Mouse (Mus musculus) adrenal gland, postnatal 4 days (tissue): ENCODE data around the gene Prr22. TPM values are rescaled to one million over a fixed set of nuclear protein-coding genes. Genes with fewer than 3 reads are reported as not detected.

Experiments used
- DNase-seq, 2 experiments: peaks; one replicate each; pipeline ENCODE4 v3.0.0; 2021 to 2022; ENCODE audit warnings: low spot score in 2 of 2, mixed read lengths in 2 of 2
- total RNA-seq, 2 experiments: library from RNA; stranded (reverse); gene quantifications; 2 replicates each; pipeline ENCODE4 v1.2.3; 2021

Prr22 gene
- total RNA-seq, 2 experiments from 2014 or later: 0.76 to 0.90 TPM

DNA sequence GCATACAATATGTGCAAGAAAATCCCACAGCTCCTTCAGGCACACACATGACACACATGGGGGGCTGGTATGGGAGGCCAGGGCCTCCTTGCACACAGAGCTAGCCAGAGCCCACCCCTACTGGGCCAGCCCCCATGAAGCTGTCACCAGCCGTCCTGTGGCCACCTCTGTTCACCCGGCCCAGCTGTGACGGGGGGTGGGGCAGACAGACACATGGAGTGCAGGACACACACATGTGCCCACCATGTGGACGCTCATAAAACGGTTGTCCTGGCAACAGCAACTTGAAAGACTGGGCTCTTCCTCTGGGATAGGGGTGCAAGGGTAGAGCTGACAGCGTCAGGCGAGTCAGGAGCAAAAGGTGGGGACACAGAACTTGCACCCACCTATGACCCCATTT is 10.8 kb upstream of the Prr22 start:
- no peak for DNase-seq

DNA sequence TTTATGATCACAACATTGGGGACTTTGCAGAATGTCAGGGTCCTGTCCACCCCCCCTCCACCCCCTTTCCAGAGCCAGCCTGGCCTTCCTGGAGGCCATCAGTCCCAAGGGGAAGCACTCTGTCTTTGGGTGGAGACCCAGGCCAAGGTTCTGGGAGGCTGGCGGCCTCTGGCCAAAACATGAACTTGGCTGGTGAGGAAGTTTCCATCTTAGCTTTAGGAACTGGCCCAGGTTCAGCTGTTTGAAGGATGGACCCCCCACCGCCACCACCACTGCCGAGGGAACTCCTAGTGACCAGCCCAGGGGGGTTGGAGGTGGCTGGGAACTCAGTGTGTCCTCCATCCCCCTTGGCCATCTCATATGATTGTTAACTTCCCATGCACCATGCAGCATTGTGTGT is 9.0 kb upstream of the Prr22 start:
- DNase-seq: no peak

DNA sequence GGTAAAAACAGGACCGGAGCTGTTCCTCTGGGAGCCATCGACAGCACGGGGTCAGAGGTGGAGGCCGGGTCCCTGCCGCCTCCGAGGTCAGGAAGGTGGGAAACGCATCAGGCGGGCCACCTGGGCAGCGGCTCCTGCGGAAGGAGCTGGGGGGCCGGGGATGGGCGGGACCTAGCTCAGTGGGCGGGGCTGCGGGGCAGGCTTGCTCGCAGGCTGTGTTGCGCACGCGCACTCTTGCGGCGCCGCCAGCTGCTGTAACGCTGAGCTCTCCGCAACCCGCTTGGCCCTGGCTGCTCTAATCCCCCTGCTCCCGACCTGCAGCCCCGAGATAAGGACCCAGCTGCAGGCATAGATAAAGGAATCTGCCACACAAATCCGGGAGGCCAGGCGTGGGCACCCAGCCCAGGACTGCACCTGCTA is 8.0 kb upstream of the Prr22 start:
- peak; percentile 74 to 77 for DNase-seq

DNA sequence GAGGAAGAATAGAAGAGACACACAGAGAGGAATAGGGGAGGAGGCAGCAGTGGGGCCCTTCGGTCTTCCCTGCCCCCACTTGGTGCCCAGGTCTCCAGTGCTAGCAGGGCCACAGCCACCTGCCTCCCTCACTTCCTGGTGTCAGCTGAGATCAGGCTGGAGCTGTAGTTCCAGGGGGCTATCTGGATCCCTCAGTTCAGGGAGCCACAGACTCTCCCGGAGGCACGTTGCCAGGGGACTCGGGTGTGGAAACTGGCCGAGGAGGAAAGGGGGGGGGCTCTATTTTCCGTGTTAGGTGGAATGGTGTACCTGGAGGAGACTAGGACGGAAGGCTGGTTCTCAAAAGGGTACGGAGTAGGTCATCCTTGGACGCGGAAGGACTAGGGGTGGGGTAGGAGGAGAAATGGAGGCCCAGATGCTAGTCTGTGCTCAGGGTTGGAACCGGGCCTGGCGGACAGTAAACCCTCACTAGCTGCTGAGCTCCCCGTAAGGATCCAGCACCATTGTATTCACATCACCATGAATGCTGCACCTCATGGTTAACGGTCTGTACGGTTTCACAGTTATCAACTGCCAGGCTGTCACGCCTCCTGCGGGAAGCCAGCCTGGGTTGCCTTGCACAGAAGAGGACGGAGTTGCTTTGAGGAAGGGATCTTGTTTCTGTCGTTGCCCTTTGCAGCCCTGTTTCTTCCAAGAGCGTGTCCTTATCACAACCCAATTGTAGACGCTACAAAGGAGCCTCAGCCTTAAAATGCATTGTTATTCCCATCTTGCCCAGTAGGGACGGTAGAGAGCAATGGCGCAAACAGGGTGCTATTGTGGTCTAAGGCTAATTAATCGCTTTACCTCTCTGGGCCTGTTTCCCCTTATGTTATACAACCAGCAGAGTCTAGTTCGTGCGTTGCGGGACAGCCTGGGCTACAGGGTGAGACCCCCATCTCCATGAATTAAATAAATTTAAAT is 7.0 kb upstream of the Prr22 start:
- DNase-seq: no peak

DNA sequence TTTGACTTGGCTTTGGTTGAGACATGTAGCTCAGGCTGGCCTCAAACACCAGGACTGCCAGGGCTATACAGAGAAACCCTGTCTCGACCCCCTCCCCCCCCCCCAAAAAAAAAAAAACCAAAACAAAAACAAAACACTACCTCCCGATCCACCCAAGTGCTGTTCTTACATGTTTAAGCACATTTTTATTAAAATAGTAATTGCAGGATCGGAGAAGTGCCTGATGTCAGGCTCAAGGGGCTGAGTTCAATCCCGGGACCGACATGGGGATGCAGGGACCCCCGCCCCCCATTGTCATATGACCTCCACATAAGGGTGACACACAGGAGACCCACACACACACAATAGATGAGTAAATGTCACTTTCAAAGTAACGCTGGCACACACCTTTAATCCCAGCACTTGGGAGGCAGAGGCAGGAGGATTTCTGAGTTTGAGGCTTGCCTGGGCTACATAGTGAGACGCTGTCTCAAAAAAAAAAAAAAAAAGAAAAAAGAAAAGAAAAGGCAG is 6.3 kb upstream of the Prr22 start:
- no peak for DNase-seq

DNA sequence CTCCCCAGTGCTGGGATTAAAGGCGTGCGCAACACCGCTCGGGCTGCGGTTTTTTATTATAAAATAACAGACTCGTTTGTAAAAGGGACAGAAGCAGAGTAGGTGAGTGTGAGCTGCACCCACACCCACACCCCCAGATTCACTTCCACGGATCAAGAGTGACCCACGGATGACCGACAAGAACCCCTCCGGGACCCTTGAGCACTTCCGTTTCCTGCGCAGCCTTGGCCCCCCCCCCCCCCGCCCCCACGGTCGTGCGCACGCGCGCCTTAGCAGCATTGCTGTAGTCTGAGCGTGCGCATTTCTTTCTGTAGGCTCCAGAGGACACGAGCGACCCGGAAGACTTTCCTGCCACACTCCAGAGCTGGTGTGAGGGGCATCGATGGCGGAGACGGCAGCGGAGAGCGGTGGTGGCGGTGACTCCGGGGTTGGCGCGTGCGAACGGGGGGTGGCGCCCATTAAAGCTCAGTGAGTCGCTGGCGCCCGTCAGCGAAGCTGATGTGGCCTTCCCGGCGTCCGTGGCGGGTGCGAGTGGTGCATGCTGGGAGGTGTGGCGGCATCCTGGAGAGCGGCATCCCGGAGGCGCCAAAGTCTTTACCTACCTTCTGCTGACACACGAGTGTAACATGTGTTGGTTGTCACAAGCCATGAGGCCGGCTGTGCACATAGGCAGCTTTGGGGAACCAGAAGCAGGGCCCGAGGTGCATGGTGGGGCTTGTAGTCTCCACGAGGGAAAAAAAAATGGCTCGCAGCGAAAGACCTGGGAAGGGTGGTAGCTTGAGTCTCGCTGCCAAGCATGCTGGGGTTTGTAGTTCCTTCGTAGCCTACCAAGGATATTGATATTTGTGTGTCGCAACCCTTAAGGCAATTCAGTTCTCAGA is 5.3 kb upstream of the Prr22 start, which contains the start of gene Dus3l:
Dus3l (plus strand) TSS at position 284 of the 881 bp plus-strand sequence.
- peak; percentile 62 to 73 for DNase-seq

DNA sequence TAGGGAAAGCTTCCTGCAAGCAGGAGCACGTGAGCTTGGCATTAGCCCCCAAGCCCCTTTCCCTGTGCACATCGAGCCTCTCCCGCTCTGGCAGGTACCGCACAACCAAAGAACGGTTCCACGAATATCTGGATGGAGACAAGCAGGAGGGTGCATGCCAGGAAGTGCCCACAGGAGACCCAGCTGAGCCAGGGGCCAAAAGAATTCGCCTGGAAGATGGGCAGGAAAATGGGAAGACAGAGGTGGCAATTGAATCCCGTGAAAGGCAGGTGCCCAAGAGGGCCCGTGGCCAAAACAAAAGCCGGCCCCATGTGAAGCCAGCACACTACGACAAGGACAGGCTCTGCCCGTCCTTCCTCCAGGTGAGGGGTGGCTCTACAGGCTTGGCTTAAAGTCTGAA is 4.6 kb upstream of the Prr22 start:
- no peak for DNase-seq

DNA sequence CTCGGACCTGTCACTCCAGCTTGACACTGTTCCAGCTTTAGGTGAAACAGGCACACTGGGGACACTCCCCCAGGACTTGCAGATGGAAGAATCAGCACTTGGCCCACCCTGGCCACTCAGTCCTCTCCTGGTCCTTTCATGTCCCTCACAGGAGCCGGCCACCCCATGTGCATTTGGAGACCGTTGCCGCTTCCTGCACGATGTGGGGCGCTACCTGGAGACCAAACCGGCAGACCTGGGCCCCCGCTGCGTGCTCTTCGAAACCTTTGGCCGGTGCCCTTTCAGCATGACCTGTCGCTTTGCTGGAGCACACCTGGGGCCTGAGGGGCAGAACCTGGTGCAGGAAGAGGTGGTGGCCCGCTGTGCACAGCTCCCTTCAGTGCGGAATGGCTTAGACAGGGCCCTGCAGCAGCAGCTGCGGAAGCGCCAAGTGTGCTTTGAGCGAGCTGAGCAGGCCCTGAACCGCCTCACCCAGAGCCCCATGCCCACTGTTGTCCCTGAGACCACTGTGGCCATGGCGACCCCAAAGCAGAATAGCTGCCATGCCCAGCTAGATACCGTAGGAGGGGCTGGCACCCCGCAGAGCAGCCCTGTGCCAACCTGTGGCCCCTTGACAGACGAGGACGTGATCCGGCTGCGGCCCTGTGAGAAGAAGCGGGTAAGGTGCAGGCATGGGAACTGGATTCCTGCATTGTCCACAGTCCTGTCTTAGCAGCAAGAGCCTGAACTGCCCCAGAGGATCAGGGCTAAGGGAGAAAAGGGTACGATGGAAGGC is 3.2 kb upstream of the Prr22 start:
- DNase-seq: no peak

DNA sequence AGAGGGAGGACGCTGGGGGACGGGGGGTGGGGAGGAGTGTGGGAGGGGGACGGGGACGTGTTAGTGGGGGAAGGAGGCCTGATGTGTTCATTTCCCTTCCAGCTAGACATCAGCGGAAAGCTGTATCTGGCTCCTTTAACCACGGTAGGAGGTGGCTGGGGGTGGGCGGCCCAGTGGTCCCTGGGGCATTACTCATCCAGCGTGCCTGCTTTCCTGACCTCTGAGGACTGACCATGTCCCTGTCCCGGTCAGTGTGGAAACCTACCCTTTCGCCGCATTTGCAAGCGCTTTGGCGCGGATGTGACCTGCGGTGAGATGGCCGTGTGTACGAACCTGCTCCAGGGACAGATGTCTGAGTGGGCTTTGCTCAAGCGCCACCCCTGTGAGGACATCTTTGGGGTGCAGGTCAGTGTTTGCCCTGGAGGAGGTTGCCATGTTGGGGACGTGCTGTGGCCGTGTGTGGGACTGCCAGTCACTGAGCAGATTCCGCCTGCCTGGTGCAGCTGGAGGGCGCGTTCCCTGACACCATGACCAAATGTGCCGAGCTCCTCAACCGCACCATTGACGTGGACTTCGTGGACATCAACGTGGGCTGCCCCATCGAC is 2.4 kb upstream of the Prr22 start:
- no peak for DNase-seq

DNA sequence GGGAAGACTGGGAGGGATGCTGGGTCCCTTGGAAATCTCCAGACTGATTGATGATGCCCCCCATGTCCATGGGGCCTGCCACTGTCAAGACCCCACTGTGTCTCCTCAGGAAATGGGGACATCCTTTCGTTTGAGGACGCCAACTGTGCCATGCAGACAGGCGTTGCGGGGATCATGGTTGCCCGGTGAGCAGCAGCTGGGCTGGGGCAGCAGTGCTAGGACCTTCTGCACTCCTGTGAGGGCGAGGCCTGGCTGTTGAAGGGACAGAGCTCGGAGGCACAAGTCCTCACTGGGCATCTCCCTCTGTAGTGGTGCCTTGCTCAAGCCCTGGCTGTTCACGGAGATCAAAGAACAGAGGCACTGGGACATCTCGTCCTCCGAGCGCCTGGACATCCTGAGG is 1.1 kb upstream of the Prr22 start:
- DNase-seq: no peak

DNA sequence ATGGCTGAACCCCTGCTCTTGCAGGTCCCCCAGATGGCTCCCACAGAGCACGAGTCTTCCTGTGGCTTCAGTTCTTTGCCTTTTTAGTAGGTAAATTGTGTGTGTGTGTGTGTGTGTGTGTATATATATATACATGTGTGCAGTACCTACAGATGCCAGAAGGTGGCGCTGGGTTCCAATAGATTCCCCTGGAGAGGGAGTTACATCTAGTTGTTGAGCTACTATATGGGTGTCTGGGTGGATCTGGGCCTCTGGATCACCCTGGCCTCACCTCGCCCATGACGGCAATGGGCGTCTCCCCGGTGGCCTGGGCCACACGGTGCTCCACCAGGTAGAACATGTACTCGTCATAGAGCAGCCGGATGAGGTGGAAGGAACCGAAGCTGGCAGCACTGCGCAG is 7.5 kb downstream of the Prr22 start:
- DNase-seq: no peak

DNA sequence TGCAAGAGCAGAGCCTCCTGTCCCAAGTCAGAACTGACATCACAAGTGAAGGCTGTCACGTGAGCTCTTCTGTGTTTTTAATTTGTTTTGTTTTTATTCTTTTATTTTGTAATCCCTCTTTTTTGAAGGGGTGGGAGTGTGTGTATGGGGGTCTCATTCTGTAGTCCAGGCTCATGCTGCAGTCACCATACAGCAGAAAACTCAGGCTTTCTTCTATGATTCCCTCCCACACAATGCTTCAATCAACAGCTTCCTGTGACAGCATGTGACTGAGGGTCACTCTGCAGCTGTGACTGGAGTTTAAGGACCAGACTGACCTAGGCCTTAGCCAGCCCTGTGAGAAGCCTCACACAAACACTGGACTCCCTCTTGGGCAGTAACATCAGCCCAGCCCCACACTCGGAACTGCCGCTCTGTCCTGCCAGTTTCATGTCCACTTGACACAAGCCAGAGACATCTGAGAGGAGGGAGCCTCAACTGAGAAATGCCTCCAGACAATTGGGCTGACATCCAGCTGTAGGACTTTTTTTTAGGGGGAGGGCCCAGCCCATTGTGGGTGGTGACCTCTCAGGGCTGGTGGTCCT is 8.8 kb downstream of the Prr22 start:
- DNase-seq: no peak

DNA sequence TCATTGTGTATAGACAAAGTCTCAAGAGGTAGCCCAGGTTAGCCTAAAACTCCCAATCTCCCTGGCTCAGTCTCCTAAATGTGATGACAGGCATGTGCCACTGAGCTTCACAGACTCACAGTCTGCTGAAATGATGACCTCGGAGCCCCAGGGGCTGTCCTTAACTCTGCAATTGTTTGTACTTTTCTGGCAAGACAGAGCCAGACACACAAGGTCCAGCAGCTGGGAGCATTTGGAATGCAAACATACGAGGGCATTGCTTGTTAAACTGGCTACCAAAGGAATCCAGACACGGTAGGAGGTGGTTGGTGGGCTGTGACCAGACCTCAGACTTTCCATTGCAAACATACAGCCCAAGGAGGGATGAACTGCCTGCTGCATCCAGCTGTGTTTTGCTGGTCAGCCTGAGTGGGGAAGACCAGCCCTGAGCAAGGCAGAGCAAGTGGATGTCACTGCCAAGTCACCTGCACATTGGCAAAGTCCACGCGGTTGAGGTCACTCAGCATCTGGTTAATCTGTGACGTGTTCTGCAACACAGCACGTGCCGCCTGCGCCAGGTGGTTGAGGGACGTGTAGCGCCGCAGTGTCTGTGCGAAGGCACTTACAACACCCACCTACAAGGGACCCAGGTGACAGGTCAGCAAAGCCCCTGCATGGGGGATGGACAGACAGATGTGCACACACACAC is 10.4 kb downstream of the Prr22 start:
- DNase-seq: no peak

DNA sequence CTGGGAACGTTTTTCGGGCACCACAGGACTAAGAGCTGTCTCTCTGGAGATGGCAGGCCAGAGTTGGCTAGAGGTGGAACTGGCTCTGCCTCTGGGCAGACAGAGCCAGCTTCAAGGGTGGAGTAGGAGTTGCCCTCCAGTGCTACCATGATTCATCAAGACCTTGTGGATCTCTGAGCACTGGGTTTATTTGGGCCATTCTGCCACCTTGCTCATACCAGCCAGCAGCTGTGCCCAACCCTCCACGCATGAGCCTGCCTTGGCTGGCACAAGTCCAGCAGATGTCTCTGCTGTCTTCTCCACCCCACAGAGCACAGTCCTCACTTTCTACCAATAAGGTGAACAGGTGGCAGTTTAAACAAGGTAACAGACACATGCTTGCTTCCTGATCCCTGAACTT is 18.8 kb downstream of the Prr22 start:
- DNase-seq: no peak

DNA sequence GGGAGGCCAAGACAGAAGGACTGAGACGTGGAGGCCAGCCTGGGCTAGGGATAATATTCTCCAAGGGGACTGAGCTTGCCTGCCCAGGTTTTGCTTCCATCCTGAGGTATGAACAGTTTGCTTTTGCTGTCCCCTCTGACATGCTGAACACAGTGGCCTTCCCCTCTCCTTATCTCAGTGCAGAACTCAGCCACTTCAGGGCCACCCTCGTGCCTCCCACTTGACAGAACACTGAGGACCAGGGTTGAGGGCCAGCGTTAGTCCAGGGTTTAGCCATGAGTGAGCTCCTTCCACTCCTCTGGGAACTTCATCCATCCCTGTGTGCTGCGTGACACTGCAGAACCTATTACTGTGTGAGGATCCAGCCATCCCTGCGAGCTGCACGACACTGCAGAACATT is 19.2 kb downstream of the Prr22 start:
- no peak for DNase-seq

DNA sequence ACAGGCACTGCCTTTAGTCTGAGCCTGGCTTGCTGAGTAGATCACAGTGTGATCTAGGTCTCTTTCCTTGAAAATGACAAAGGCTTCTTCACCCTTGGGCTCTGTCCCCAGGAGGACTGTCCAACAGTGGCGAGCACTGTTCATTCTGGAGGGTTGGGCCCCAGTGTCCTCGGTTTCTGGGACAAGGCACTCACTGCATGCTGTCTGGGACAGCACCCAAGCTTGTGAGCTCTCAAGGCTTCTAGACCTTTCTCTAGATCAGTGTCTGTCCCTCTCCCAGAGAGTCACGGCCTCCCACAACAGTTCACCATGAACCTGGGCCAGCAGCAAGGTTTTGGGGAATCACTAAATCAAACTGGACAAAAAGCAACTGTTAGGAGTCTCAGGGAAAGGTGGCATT is 22.5 kb downstream of the Prr22 start:
- DNase-seq: no peak

DNA sequence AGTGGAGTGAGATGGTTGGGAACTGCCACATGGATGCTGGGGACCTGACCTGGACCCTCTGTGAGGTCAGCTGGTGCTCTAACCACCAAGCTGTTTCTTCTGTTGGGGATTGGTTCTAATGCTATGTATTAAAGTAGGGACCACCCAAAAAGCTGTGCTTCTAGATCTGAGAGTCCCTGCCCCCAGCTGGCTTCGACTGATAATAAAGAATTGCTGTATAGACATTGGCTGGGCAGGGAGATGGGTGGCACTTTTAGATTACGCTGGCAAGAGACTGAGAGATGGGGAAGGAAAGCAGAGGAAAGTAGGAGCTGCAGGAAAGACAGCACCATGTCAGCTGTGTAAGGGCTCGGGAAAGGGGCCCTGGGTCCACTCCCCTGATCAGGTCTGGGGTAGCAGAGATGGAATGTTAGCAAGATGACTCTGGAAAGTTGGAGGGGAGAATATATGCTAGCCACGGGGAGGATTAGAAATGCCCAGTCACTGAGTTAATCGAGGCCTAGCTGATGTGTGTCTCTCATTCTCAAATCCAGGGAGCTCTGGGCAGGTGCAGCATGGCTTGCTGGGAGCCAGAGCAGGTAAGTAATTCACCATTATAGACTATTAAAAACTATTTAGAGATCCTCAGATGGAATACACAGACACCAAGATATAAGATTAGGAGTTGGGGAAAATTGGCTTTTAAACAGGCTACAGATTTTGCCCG is 23.7 kb downstream of the Prr22 start:
- no peak for DNase-seq

DNA sequence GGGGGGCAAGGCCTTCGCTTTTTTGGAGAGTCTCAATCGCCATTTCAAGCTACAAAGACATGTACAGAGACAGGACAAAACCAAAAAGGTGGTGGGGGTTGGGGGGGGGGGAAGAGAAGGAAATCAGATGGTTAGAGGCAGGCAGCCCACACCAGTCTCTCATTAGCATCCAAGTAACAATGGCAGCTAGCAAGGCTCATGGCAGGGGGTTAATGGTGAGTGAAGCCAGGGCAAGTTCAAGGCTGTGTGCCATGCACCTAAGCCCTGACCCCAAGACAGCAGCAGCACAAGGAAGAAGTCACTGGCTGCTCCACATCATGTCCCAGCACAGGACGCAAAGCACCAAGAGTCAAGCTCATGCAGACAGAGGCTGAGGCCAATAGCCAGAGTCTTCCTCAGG is 29.2 kb downstream of the Prr22 start:
- no peak for DNase-seq

DNA sequence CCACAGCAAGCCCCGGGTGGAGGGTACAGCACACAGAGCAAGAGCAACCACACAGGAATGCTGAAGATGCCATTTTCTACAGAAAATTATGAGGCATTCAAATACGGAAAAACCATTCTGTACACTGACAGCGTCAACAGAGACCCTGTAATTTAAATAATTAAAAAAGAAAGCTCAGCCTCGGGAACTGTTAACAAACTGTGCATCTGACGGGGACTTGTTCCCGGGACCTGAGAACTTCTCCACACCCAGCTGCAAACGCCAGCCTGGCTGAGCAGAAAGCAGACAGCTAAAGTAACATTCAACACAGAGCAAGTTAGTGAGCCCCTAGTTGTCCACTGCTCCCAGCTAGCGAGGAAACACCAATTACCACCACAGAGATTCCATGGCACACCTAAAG is 32.0 kb downstream of the Prr22 start:
- no peak for DNase-seq
